Mouse (Mus musculus) kidney, postnatal 0 days (tissue): ENCODE results near the gene Dgcr8. TPM values are rescaled to one million over a fixed set of nuclear protein-coding genes. Genes with fewer than 3 reads are reported as not detected.

Experiments
- ATAC-seq: fragments of 200-750 bp; cut with Nextera tagmentation; replicated peaks from 2 replicates; pipeline ENCODE4 v1.8.0; 2017; ENCODE audit warnings: low read depth, moderate number of reproducible peaks, moderate TSS enrichment, moderate library complexity; ENCODE audit not compliant: low FRiP score
- DNase-seq: peaks from one replicate; pipeline ENCODE4 v3.0.0-alpha.2; 2016; ENCODE audit warnings: low spot score
- H3K27ac ChIP-seq: fragments of 300-500 bp; sonication (generic); 2 replicates; pipeline ENCODE4 v1.5.1; 2014; ENCODE audit warnings: mild to moderate bottlenecking
- H3K27me3 ChIP-seq: fragments of 300-500 bp; sonication (generic); 2 replicates; pipeline ENCODE4 v1.6.1; 2014; ENCODE audit warnings: low read length, mixed read lengths; ENCODE audit not compliant: insufficient read depth
- H3K36me3 ChIP-seq: fragments of 300-500 bp; sonication (generic); 2 replicates; pipeline ENCODE4 v1.6.1; 2014; ENCODE audit warnings: low read length, mixed read lengths; ENCODE audit not compliant: insufficient read depth
- H3K4me1 ChIP-seq: fragments of 300-500 bp; sonication (generic); replicated peaks from 2 replicates; pipeline ENCODE4 v1.6.1; 2014; ENCODE audit warnings: antibody characterized with exemption, low read length, mixed read lengths; ENCODE audit not compliant: insufficient read depth
- H3K4me2 ChIP-seq: fragments of 300-500 bp; sonication (generic); 2 replicates; pipeline ENCODE4 v1.6.1; 2014; ENCODE audit warnings: mild to moderate bottlenecking, low read length, moderate library complexity, mixed read lengths
- H3K4me3 ChIP-seq: fragments of 300-500 bp; sonication (generic); replicated peaks from 2 replicates; pipeline ENCODE4 v1.5.1; 2014; ENCODE audit warnings: low read depth, low read length
- H3K9ac ChIP-seq: fragments of 300-500 bp; sonication (generic); 2 replicates; pipeline ENCODE4 v1.6.1; 2014; ENCODE audit warnings: low read depth, low read length
- H3K9me3 ChIP-seq: fragments of 300-500 bp; sonication (generic); replicated peaks from 2 replicates; pipeline ENCODE4 v1.6.1; 2016; ENCODE audit warnings: low read length, inconsistent platforms, mixed read lengths
- CTCF ChIP-seq: IDR thresholded peaks from 2 replicates; pipeline ENCODE4 v1.5.1; 2016; ENCODE audit warnings: antibody characterized with exemption, low read depth, mild to moderate bottlenecking, moderate library complexity
- WGBS: fragments of 180-500 bp; shearing (Covaris S2); extraction: QIAGEN DNeasy Blood & Tissue Kit; methylation state at CpG from one replicate; pipeline ENCODE4 v1.1.7; 2014; 5-methylcytosine and 5-hydroxymethylcytosine counted together
- polyA plus RNA-seq: library from polyadenylated mRNA; unstranded; fragments of >200 nt; fragmentation: Nextera tagmentation; extraction: Ambion mirVana; gene quantifications from 2 replicates; pipeline ENCODE4 v1.2.1, GENCODE M21; 2015

Gene Dgcr8
- polyA plus RNA-seq: 15.6 and 18.5 TPM in 2 replicates

DNA sequence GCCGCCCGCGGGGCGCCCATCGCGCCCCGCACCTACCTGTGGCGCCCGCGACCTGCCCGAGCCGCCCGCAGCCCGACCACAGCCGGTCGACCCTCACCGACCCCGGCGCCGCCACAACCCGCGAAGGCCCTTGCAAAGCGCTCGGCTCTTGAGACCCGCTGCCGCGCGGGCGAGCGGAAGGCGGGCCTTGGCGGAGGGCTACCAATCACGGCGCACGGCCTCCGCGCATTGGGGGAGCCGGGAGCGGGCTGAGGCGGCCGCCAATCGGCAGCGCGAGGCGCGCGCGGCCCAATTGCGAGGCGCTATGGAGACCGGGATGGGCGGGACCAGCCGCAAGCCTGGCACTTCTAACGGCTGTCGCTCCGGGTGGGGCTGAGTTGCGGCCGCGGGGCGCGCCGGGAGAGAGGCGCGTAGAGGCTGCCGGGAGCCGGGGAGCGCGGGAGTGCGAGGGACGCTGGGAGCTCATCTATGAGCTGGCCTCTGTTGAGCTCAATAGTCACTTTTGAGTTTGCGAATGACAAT, at the start of gene Dgcr8:
TSS of gene Dgcr8 (minus strand) at position 180 of the 522 bp plus-strand sequence.
- Histone ChIP-seq H3K27me3 (no peaks in the 10 kb centered on the region), H3K36me3 (no peaks in the 10 kb centered on the region), H3K4me1 (peaks cover 8% of the 10 kb centered on the region), H3K4me3 (peak within 1 kb of the TSS; percentile 77), H3K27ac (peak within 1 kb of the TSS; percentile 82), H3K9ac (peak within 1 kb of the TSS; percentile 94), H3K4me2 (peak within 1 kb of the TSS; percentile 82), H3K9me3 (no peaks in the 10 kb centered on the region)
- no peak for TF ChIP-seq CTCF
- ATAC-seq: peak; percentile 99
- peak; percentile 99 for DNase-seq
- under 1% methylated on average over 70 of the region's 71 CpGs for WGBS

DNA sequence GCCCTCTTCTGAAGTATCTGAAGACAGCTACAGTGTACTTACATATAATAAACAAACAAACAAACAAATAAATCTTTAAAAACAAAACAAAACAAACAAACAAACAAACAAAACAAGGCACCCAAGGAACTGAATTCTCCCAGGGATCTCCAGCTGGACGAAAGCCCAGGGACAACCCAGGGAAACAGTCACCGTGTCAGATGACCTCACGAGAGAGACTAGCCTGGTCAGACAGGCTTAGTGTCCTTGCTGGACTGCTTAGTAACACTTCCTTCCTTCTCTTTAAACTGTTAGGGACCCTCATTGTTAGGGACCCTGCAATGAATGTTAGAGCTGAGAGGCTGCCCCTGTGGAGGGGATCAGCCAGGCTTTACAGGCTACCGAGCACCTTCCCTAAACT, 48.2 kb upstream of the Dgcr8 start:
- H3K27me3 ChIP-seq: no peaks in the 10 kb centered on the region
- H3K36me3 ChIP-seq: 0 out of 2 replicates have a peak, but pooled peaks cover 4% of the 10 kb centered on the region
- no peak overlapping the region for H3K9ac ChIP-seq
- no peaks in the 10 kb centered on the region for H3K9me3 ChIP-seq
- TF ChIP-seq CTCF: no peak
- H3K4me2 ChIP-seq: no peak overlapping the region
- ATAC-seq: no peak
- WGBS: 85% methylated on average over 4 of the region's 4 CpGs
- H3K4me3 ChIP-seq: no peak overlapping the region
- no peak for DNase-seq
- H3K4me1 ChIP-seq: no peaks in the 10 kb centered on the region
- no peak overlapping the region for H3K27ac ChIP-seq

DNA sequence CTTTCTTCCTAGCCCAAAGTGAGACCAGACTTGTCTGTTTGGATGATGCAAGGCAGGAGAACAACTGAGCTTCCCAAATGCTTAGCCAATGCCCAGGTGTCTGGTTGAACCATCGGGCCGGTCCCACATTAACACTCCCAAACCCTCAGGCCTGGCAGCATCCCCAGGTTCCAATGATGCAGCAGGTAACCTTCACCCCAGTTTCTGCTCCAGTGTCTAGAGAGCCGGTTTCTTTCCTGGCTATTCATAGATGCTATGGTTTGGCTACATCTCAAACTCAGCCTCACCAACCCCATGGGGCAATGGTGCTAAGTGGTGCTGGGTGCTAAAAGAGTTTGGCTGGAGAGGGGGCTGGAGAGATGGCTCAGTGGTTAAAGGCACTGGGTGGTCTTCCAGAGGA, 46.9 kb upstream of the Dgcr8 start:
- ATAC-seq (no peak), DNase-seq (no peak)
- 94% methylated on average over 3 of the region's 3 CpGs for WGBS
- TF ChIP-seq CTCF: no peak
- H3K27ac ChIP-seq: no peak overlapping the region
- no peaks in the 10 kb centered on the region for H3K9me3 ChIP-seq
- H3K4me3 ChIP-seq: no peak overlapping the region
- H3K27me3 ChIP-seq: no peaks in the 10 kb centered on the region
- H3K9ac ChIP-seq: no peak overlapping the region
- H3K4me1 ChIP-seq: no peaks in the 10 kb centered on the region
- H3K4me2 ChIP-seq: no peak overlapping the region
- 0 out of 2 replicates have a peak, but pooled peaks cover 4% of the 10 kb centered on the region for H3K36me3 ChIP-seq

DNA sequence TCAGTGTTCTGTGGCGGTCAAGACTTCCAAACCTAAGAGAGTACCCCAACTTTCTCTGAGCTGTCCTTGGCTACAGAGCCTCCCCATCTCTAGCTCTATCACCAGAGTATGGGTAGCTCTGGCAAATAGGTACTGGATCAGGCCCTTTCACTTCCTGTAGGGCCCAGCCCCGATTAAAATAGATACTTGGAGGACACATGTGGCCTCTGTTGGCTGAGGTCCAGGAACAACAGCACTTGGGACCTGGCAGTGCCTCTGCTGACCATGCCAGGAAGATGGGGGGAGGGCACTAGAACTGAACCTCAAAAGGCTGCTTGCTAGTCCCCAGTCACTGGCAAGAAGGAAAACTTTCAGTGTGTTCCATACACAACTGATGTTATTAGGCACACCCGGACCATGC, 44.9 kb upstream of the Dgcr8 start:
- no peak for TF ChIP-seq CTCF
- Histone ChIP-seq H3K9me3 (no peaks in the 10 kb centered on the region), H3K27ac (no peak overlapping the region), H3K4me1 (no peaks in the 10 kb centered on the region), H3K9ac (no peak overlapping the region), H3K4me3 (no peak overlapping the region), H3K36me3 (0 out of 2 replicates have a peak, but pooled peaks cover 2% of the 10 kb centered on the region), H3K27me3 (no peaks in the 10 kb centered on the region), H3K4me2 (no peak overlapping the region)
- ATAC-seq (no peak), DNase-seq (no peak)
- WGBS: 72% methylated on average over 3 of the region's 3 CpGs

DNA sequence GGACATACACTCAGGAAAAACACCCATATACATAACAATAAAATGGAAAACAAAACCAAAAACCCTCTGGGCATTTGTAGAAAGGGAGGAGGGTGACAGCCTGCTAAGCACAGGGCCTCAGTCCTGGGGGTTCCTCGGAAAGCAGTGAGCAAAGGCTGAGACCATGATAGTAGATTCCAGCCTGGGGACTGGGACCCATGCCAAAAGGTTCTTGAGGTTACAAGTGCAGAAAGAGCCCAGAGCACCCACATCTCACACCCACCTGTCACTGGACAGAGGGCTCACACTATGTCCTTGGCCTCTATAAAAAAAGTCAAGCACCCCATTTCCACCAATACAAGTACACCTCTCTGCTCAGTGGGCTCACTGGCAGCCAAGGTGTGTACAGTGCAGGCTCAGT, 39.5 kb upstream of the Dgcr8 start:
- Histone ChIP-seq H3K4me3 (no peak overlapping the region), H3K9ac (no peak overlapping the region), H3K27ac (no peak overlapping the region), H3K36me3 (no peaks in the 10 kb centered on the region), H3K4me2 (no peak overlapping the region), H3K4me1 (no peaks in the 10 kb centered on the region), H3K9me3 (no peaks in the 10 kb centered on the region), H3K27me3 (no peaks in the 10 kb centered on the region)
- ATAC-seq (no peak), DNase-seq (no peak)
- WGBS: 88% methylated on average over 1 of the region's 1 CpGs
- no peak for TF ChIP-seq CTCF

DNA sequence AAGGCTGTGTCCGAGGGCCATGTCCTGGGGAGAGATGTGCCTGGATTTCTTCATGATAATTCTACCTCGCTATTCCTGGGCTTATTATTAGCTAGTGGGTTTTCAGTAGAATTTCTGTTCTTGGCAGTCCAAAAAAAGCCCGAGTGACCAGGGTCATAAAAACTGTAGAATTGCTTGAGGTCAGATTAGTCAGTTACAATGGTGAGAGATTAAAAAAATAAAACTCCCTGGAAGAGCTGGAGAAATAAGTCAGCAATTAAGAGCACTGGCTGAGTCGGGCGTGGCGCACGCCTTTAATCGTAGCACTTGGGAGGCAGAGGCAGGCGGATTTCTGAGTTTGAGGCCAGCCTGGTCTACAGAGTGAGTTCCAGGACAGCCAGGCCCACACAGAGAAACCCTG, 38.9 kb upstream of the Dgcr8 start:
- Histone ChIP-seq H3K36me3 (no peaks in the 10 kb centered on the region), H3K27me3 (no peaks in the 10 kb centered on the region), H3K9me3 (no peaks in the 10 kb centered on the region), H3K4me3 (no peak overlapping the region), H3K9ac (no peak overlapping the region), H3K4me2 (no peak overlapping the region), H3K4me1 (no peaks in the 10 kb centered on the region), H3K27ac (no peak overlapping the region)
- no peak for DNase-seq
- WGBS: 89% methylated on average over 9 of the region's 9 CpGs
- no peak for TF ChIP-seq CTCF
- no peak for ATAC-seq

DNA sequence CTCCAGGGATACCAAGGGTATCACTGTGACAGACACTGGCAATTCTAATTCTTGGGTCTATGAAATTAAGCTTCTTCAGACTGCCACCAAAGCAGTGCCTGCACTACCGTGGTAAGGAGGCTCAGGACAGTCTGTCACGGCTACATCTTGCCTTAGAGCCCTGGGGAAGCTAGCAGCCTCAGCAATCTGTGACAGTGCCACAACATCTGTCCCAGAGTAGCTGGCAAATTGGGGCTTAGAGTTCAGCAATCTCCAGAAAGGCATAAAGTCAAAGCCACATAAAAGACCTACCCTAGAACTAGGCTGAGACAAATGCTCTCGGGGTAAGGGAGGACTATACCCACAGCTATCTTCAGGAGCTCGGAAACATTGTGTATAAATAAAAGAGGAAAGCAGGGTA, 36.7 kb upstream of the Dgcr8 start:
- H3K4me1 ChIP-seq: no peaks in the 10 kb centered on the region
- no peak overlapping the region for H3K9ac ChIP-seq
- H3K27me3 ChIP-seq: no peaks in the 10 kb centered on the region
- H3K4me2 ChIP-seq: no peak overlapping the region
- no peak for TF ChIP-seq CTCF
- no peak for ATAC-seq
- no peaks in the 10 kb centered on the region for H3K36me3 ChIP-seq
- H3K27ac ChIP-seq: no peak overlapping the region
- H3K9me3 ChIP-seq: no peaks in the 10 kb centered on the region
- DNase-seq: no peak
- 60% methylated on average over 4 of the region's 4 CpGs for WGBS
- H3K4me3 ChIP-seq: no peak overlapping the region
